Mouse (Mus musculus): ENCODE measurements around the gene Wdr41.

Wdr41 gene

GRCm38 (mm10) chr13:94976219-94977186, at the start of gene Wdr41:
Gene Wdr41, plus strand, starts transcription at chr13:94976344.
- peak; percentile 76 for DNase-seq

GRCm38 (mm10) chr13:94928086-94928485, 48.1 kb upstream of the Wdr41 start:
- no peak for DNase-seq

- DNase-seq, result no peak
Observed at GRCm38 (mm10) chr13:94938418-94938817, 37.7 kb upstream of the Wdr41 start.

- DNase-seq, result no peak
Observed at GRCm38 (mm10) chr13:94940104-94940503, 36.0 kb upstream of the Wdr41 start.

- DNase-seq, result no peak
Observed at GRCm38 (mm10) chr13:94941230-94941629, 34.9 kb upstream of the Wdr41 start.

GRCm38 (mm10) chr13:94955941-94956340, 20.2 kb upstream of the Wdr41 start:
- no peak for DNase-seq

GRCm38 (mm10) chr13:94957965-94958364, 18.2 kb upstream of the Wdr41 start:
- DNase-seq, result no peak

- no peak for DNase-seq
Observed at GRCm38 (mm10) chr13:94969992-94970553, 6.1 kb upstream of the Wdr41 start.

- DNase-seq, result no peak
Observed at GRCm38 (mm10) chr13:94975828-94976218, 321 bp upstream of the Wdr41 start.

GRCm38 (mm10) chr13:94979081-94979480, 2.9 kb downstream of the Wdr41 start:
- no peak for DNase-seq

GRCm38 (mm10) chr13:94990516-94990915, 14.4 kb downstream of the Wdr41 start:
- no peak for DNase-seq

GRCm38 (mm10) chr13:95007281-95007680, 31.1 kb downstream of the Wdr41 start:
- DNase-seq, result no peak

- DNase-seq, result no peak
Observed at GRCm38 (mm10) chr13:95009261-95009660, 33.1 kb downstream of the Wdr41 start.

GRCm38 (mm10) chr13:95011546-95012257, 35.6 kb downstream of the Wdr41 start:
- no peak for DNase-seq

- no peak for DNase-seq
Observed at GRCm38 (mm10) chr13:95017278-95017677, 41.1 kb downstream of the Wdr41 start.

GRCm38 (mm10) chr13:95017916-95018315, 41.8 kb downstream of the Wdr41 start:
- peak; percentile 55 to 56 for DNase-seq

GRCm38 (mm10) chr13:95019345-95019744, 43.2 kb downstream of the Wdr41 start:
- DNase-seq, result no peak

GRCm38 (mm10) chr13:95020216-95020615, 44.1 kb downstream of the Wdr41 start:
- DNase-seq, result no peak

- DNase-seq, result no peak
Observed at GRCm38 (mm10) chr13:95030828-95031227, 54.7 kb downstream of the Wdr41 start.

- no peak for DNase-seq
Observed at GRCm38 (mm10) chr13:95032127-95032831, 56.1 kb downstream of the Wdr41 start.

GRCm38 (mm10) chr13:95032973-95033372, 56.8 kb downstream of the Wdr41 start:
- DNase-seq, result no peak

GRCm38 (mm10) chr13:95034094-95034493, 58.0 kb downstream of the Wdr41 start:
- no peak for DNase-seq

- DNase-seq, result no peak
Observed at GRCm38 (mm10) chr13:95034715-95035114, 58.6 kb downstream of the Wdr41 start.

Measured in thymus, adult 18-20 months (tissue).